Mouse (Mus musculus): ENCODE measurements around the gene Cabcoco1.

DNA sequence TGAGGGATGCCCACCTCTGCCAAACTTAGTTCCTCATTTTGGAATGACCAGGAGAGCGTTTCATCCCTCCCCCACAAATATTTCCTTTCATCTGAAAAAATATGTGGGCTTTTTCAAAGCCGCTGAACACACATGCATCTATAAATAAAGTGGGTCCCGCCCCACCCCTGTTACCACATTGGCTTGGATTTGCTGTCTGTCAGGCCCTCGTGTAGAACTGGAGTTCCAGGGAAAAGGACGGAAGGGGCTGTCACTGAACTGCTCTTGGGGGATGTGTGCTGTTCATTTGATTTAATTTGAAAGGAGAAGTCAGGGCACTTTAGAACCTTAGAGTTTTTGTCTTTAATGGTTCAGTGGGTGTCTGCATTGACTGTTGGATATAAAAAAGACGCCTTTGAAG, 50.9 kb downstream of the Cabcoco1 start:
- no peak for TF ChIP-seq ZNF384 (IDR thresholded peaks at IDR 0.05; ENCODE audit: low read depth, low read length)
- no peak for TF ChIP-seq MAFK (IDR thresholded peaks at IDR 0.05; ENCODE audit: insufficient read depth, low read depth, low read length)
- no peak for TF ChIP-seq HCFC1 (IDR thresholded peaks at IDR 0.05; ENCODE audit: borderline replicate concordance, insufficient read depth, low read length)
- no peak for TF ChIP-seq ZC3H11A (IDR thresholded peaks at IDR 0.05; ENCODE audit: borderline replicate concordance, low read depth, low read length)
- no peak for TF ChIP-seq CHD2 (IDR thresholded peaks at IDR 0.05; ENCODE audit: low read depth, low read length)
